Comparison of ENCODE assay signal across 27 mouse cellular contexts in genomic region chr10:90137538-90137937, GRCm38 (mm10).
"Had no signal": no experiment of that assay in that cellular context is flagged by ENCODE, and none has a peak within 500 bp of the region (broad histone marks: within the 10 kb centered on the region; RNA-seq: fewer than 3 reads in every experiment).

No protein-coding gene starts in this region.

- H3K9ac ChIP-seq: heart, embryonic 13.5 days; heart, embryonic 15.5 days; hindbrain, embryonic 12.5 days; hindbrain, embryonic 14.5 days; kidney, embryonic 15.5 days; limb, embryonic 13.5 days; limb, embryonic 15.5 days; liver, embryonic 12.5 days; liver, embryonic 14.5 days had no signal

- H3K27ac ChIP-seq: heart, adult 2 months; heart, embryonic 13.5 days; heart, embryonic 15.5 days; hindbrain, embryonic 10.5 days; hindbrain, embryonic 12.5 days; hindbrain, embryonic 14.5 days; kidney, embryonic 15.5 days; kidney, postnatal 0 days; limb, embryonic 13.5 days; limb, embryonic 15.5 days; liver, embryonic 12.5 days; liver, embryonic 14.5 days had no signal

- H3K4me2 ChIP-seq: heart, embryonic 11.5 days; heart, embryonic 13.5 days; heart, embryonic 15.5 days; hindbrain, embryonic 12.5 days; hindbrain, embryonic 14.5 days; kidney, embryonic 15.5 days; limb, embryonic 13.5 days; limb, embryonic 15.5 days; liver, embryonic 12.5 days had no signal

- H3K4me1 ChIP-seq: heart, embryonic 13.5 days; heart, embryonic 15.5 days; hindbrain, embryonic 10.5 days; hindbrain, embryonic 12.5 days; kidney, embryonic 15.5 days; limb, embryonic 13.5 days; limb, embryonic 15.5 days; liver, embryonic 12.5 days had no signal

- H3K36me3 ChIP-seq: heart, embryonic 13.5 days; heart, embryonic 15.5 days; hindbrain, embryonic 10.5 days; hindbrain, embryonic 12.5 days; kidney, embryonic 15.5 days; limb, embryonic 13.5 days; limb, embryonic 15.5 days; liver, embryonic 12.5 days had no signal

- DNase-seq: gastrocnemius, postnatal 14 days; gastrocnemius, postnatal 36 days; heart, adult 11 months; heart, adult 2 months; heart, postnatal 4 days; kidney, adult 11 months; kidney, adult 2 months; kidney, adult 9 months; kidney, postnatal 14 days; kidney, postnatal 36 days; layer of hippocampus, adult 9-11 months; layer of hippocampus, postnatal 36 days; left cerebral cortex, postnatal 4 days had no signal

- H3K4me3 ChIP-seq: heart, adult 2 months; heart, embryonic 13.5 days; heart, embryonic 15.5 days; hindbrain, embryonic 10.5 days; hindbrain, embryonic 12.5 days; kidney, embryonic 15.5 days; limb, embryonic 13.5 days; limb, embryonic 15.5 days; liver, embryonic 12.5 days had no signal

- ATAC-seq: hindbrain, embryonic 16.5 days; intestine, embryonic 16.5 days; liver, embryonic 12.5 days had no signal

- H3K9me3 ChIP-seq: heart, embryonic 15.5 days; limb, embryonic 15.5 days had no signal

- H3K27me3 ChIP-seq: heart, embryonic 13.5 days; heart, embryonic 15.5 days; hindbrain, embryonic 12.5 days; kidney, embryonic 15.5 days; limb, embryonic 13.5 days; limb, embryonic 15.5 days; liver, embryonic 12.5 days had no signal
